Mouse (Mus musculus) bone marrow, adult 2 months (tissue): ENCODE measurements around the gene Srebf2.

Experiments used
- CTCF ChIP-seq: fragments of 200-500 bp; IDR thresholded peaks from 2 replicates; pipeline ENCODE4 v1.5.1; 2011; ENCODE audit warnings: low read length, control low read depth; ENCODE audit not compliant: control insufficient read depth, insufficient read depth
- POLR2A ChIP-seq: fragments of 200-500 bp; IDR thresholded peaks from 2 replicates; pipeline ENCODE4 v1.6.1; 2011; ENCODE audit warnings: low read depth, mild to moderate bottlenecking, control low read depth, low read length, borderline replicate concordance; ENCODE audit not compliant: control insufficient read depth

- TF ChIP-seq CTCF (no peak), POLR2A (no peak)
These were observed 84.8 kb downstream of the Srebf2 start for GRCm38 (mm10) chr15:82231591-82232378.
